Mouse (Mus musculus) liver, adult 2 months (tissue): Measurements from ENCODE around the gene Txndc15.

Experiments
- CTCF ChIP-seq: fragments of 200-500 bp; IDR thresholded peaks from 2 replicates; pipeline ENCODE4 v1.5.1; 2011; ENCODE audit warnings: low read depth, low read length, control low read depth
- POLR2A ChIP-seq: fragments of 200-500 bp; IDR thresholded peaks from 2 replicates; pipeline ENCODE4 v1.6.1; 2011; ENCODE audit warnings: low read length, control low read depth; ENCODE audit not compliant: insufficient read depth; ENCODE audit errors: extremely low read depth

GRCm38 (mm10) chr13:55727120-55727838 lies 12.8 kb downstream of the Txndc15 start, which contains the start of gene Pcbd2:
- TF ChIP-seq POLR2A, result no peak
- no peak for TF ChIP-seq CTCF
